Mouse (Mus musculus) ES-Bruce4 (cell line): Measurements from ENCODE around the gene Greb1. TPM values are rescaled to one million over a fixed set of nuclear protein-coding genes. Genes with fewer than 3 reads are reported as not detected.

Experiments
- H3K27ac ChIP-seq: 2 replicates; pipeline ENCODE4 v1.5.1; 2012; ENCODE audit warnings: low read length, inconsistent platforms; ENCODE audit not compliant: insufficient read depth
- H3K27me3 ChIP-seq: 2 replicates; pipeline ENCODE4 v1.6.1; 2012; ENCODE audit warnings: mild to moderate bottlenecking, low read length, inconsistent platforms; ENCODE audit not compliant: control insufficient read depth, poor library complexity, insufficient read depth, severe bottlenecking
- H3K36me3 ChIP-seq: 2 replicates; pipeline ENCODE4 v1.6.1; 2012; ENCODE audit warnings: inconsistent platforms, mild to moderate bottlenecking, low read length, moderate library complexity; ENCODE audit not compliant: control insufficient read depth, poor library complexity, insufficient read depth, severe bottlenecking
- H3K4me1 ChIP-seq: one replicate; pipeline ENCODE4 v1.8.1; 2011; ENCODE audit warnings: low read length; ENCODE audit not compliant: control insufficient read depth, insufficient read depth
- H3K4me3 ChIP-seq: 2 replicates; pipeline ENCODE4 v1.5.1; 2011; ENCODE audit warnings: low read depth, mild to moderate bottlenecking, low read length
- H3K9ac ChIP-seq: 2 replicates; pipeline ENCODE4 v1.6.1; 2012; ENCODE audit warnings: low read depth, mild to moderate bottlenecking, inconsistent platforms; ENCODE audit not compliant: poor library complexity, severe bottlenecking
- H3K9me3 ChIP-seq: replicated peaks from 2 replicates; pipeline ENCODE4 v1.6.1; 2012; ENCODE audit warnings: mild to moderate bottlenecking, low read length, inconsistent platforms; ENCODE audit not compliant: control insufficient read depth, poor library complexity, insufficient read depth, severe bottlenecking
- CTCF ChIP-seq: IDR thresholded peaks from one replicate; pipeline ENCODE4 v1.8.1; 2011; ENCODE audit warnings: low read depth, low read length
- EP300 ChIP-seq: IDR thresholded peaks from 2 replicates; pipeline ENCODE4 v1.6.1; 2011; ENCODE audit warnings: low read depth, low read length; ENCODE audit not compliant: insufficient read depth
- POLR2A ChIP-seq: IDR thresholded peaks from one replicate; pipeline ENCODE4 v1.8.1; 2011; ENCODE audit warnings: low read length; ENCODE audit not compliant: insufficient read depth
- polyA plus RNA-seq: library from polyadenylated mRNA; stranded (reverse); fragments of >200 nt; gene quantifications from 2 replicates; pipeline ENCODE4 v1.2.4, GENCODE M21; 2011; ENCODE audit warnings: low read depth; ENCODE audit not compliant: missing spikeins, insufficient read depth, insufficient read length

The Greb1 gene
- polyA plus RNA-seq, 1 experiment: 10.2 TPM

DNA sequence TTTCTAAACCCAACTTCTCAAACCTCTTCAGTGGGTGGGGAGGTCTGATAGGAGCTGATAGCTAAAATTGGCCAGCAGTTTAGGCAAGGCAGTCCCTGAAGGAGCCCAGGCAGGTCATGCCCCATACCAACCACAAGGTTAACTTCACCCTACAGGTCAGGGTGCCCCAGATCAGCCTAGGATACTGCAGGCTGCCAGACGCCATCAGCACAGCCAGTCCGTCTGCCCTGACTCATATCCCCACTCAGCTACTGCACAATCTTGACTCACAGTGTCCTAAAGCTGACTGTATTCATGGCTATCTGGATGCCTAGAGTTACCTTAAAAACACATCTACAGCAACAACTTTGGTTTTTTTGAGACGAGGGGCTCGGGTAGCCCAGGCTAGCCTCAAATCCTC, 10.2 kb downstream of the Greb1 start:
- TF ChIP-seq EP300 (no peak), POLR2A (no peak), CTCF (no peak)
- Histone ChIP-seq H3K27ac (no peak overlapping the region), H3K9ac (no peak overlapping the region), H3K9me3 (no peaks in the 10 kb centered on the region), H3K4me1 (no peaks in the 10 kb centered on the region), H3K36me3 (no peaks in the 10 kb centered on the region), H3K27me3 (no peaks in the 10 kb centered on the region), H3K4me3 (no peak overlapping the region)

- Histone ChIP-seq H3K9me3 (no peaks in the 10 kb centered on the region), H3K27ac (no peak overlapping the region), H3K27me3 (no peaks in the 10 kb centered on the region), H3K9ac (no peak overlapping the region), H3K4me1 (no peaks in the 10 kb centered on the region), H3K4me3 (no peak overlapping the region), H3K36me3 (no peaks in the 10 kb centered on the region)
- TF ChIP-seq CTCF: no peak
- no peak for TF ChIP-seq EP300
- no peak for TF ChIP-seq POLR2A
Measured at GRCm38 (mm10) chr12:16789756-16790155, 10.9 kb downstream of the Greb1 start.

DNA sequence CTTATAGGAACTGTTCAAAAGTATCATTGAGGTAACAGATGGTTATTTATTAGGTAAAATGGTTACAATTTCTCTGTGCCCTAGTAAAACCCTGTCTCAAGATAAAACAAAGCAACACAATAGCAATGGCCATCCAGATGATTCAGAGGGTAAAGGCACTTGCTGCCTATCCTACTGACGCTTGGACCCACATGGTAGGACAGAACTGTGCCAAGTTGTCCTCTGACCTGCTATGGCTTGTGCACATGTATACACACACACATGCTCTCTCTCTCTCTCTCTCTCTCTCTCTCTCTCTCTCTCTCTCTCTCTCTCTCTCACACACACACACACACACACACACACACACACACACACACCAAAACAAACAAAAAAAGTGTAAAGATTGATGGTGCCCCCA, 11.5 kb downstream of the Greb1 start:
- Histone ChIP-seq H3K4me3 (no peak overlapping the region), H3K9ac (no peak overlapping the region), H3K27ac (no peak overlapping the region), H3K36me3 (no peaks in the 10 kb centered on the region), H3K27me3 (no peaks in the 10 kb centered on the region), H3K9me3 (no peaks in the 10 kb centered on the region), H3K4me1 (no peaks in the 10 kb centered on the region)
- TF ChIP-seq CTCF: no peak

GRCm38 (mm10) chr12:16788600-16788999, 12.1 kb downstream of the Greb1 start:
- Histone ChIP-seq H3K9ac (no peak overlapping the region), H3K27me3 (no peaks in the 10 kb centered on the region), H3K36me3 (no peaks in the 10 kb centered on the region), H3K4me3 (no peak overlapping the region), H3K27ac (no peak overlapping the region), H3K4me1 (no peaks in the 10 kb centered on the region), H3K9me3 (no peaks in the 10 kb centered on the region)
- TF ChIP-seq EP300: no peak
- TF ChIP-seq CTCF: no peak
- no peak for TF ChIP-seq POLR2A

GRCm38 (mm10) chr12:16781034-16781746, 19.5 kb downstream of the Greb1 start:
- H3K9ac ChIP-seq: no peak overlapping the region
- H3K27ac ChIP-seq: no peak overlapping the region
- no peaks in the 10 kb centered on the region for H3K4me1 ChIP-seq
- no peak overlapping the region for H3K4me3 ChIP-seq
- no peaks in the 10 kb centered on the region for H3K9me3 ChIP-seq
- H3K36me3 ChIP-seq: no peaks in the 10 kb centered on the region
- no peak for TF ChIP-seq EP300
- TF ChIP-seq CTCF: no peak
- no peak for TF ChIP-seq POLR2A
- no peaks in the 10 kb centered on the region for H3K27me3 ChIP-seq

DNA sequence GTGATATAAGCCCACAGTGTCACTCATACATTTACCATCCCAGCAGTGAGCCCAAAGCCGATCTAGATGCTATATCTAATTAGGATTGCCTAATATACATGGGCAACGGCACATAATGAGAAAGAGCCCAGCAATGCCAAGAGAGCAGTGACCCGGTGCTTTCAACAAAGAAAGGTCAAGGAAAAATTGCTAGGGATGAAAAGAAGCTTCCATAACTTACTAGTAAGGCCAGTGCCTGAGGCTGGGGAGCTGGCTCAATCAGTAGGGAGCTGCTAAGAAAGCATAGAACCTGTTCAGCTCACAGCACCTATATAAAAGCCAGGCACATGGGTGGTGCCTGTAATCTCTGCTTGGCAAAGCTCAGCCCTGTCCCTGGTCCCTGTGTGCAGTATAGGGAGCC, 20.4 kb downstream of the Greb1 start:
- H3K9ac ChIP-seq: no peak overlapping the region
- no peaks in the 10 kb centered on the region for H3K36me3 ChIP-seq
- no peaks in the 10 kb centered on the region for H3K27me3 ChIP-seq
- no peak overlapping the region for H3K27ac ChIP-seq
- no peaks in the 10 kb centered on the region for H3K4me1 ChIP-seq
- H3K4me3 ChIP-seq: no peak overlapping the region
- no peak for TF ChIP-seq POLR2A
- TF ChIP-seq EP300: no peak
- TF ChIP-seq CTCF: no peak
- H3K9me3 ChIP-seq: no peaks in the 10 kb centered on the region
